Mouse (Mus musculus): ENCODE measurements around the gene Etl4. TPM values are rescaled to one million over a fixed set of nuclear protein-coding genes. Genes with fewer than 3 reads are reported as not detected.

The Etl4 gene
- polyA plus RNA-seq, 1 experiment: 7.4 TPM

- Histone ChIP-seq H3K4me2 (ENCODE audit: low read depth) (no peak overlapping the region), H3K27me3 (ENCODE audit: control insufficient read depth, insufficient read depth, insufficient read length) (no peaks in the 10 kb centered on the region), H3K36me3 (ENCODE audit: control insufficient read depth, insufficient read depth) (no peaks in the 10 kb centered on the region), H3ac (ENCODE audit: control insufficient read depth, insufficient read length) (no peak overlapping the region), H3K79me2 (ENCODE audit: control insufficient read depth, insufficient read depth) (no peaks in the 10 kb centered on the region), H3K4me3 (no peak overlapping the region)
- no peak for TF ChIP-seq MYOG (IDR thresholded peaks at IDR 0.05; ENCODE audit: control insufficient read depth in 1 of 3, insufficient read depth in 1 of 3, insufficient read length in 2 of 3, low read depth in 2 of 3)
- no peak for TF ChIP-seq MAX (IDR thresholded peaks at IDR 0.05; ENCODE audit: low read depth)
- no peak for TF ChIP-seq REST (IDR thresholded peaks at IDR 0.05; ENCODE audit: insufficient read depth, insufficient read length)
- no peak for TF ChIP-seq TCF12 (IDR thresholded peaks at IDR 0.05; ENCODE audit: insufficient read depth, poor library complexity, severe bottlenecking)
- no peak for TF ChIP-seq E2F4 (IDR thresholded peaks at IDR 0.05; ENCODE audit: insufficient read depth)
- TF ChIP-seq USF1 (IDR thresholded peaks at IDR 0.05; ENCODE audit: low read depth): no peak
- no peak for TF ChIP-seq MYOD1 (IDR thresholded peaks at IDR 0.05; ENCODE audit: control insufficient read depth in 1 of 3, insufficient read length in 2 of 3, low read depth in 2 of 3)
- TF ChIP-seq SRF (IDR thresholded peaks at IDR 0.05; ENCODE audit: control insufficient read depth, insufficient read length, low read depth): no peak
- TF ChIP-seq POLR2AphosphoS2 (IDR thresholded peaks at IDR 0.05; ENCODE audit: insufficient read length, low read depth): no peak
- no peak for TF ChIP-seq CEBPB (IDR thresholded peaks at IDR 0.05; ENCODE audit: insufficient read depth, poor library complexity, severe bottlenecking)
- no peak for TF ChIP-seq TCF3 (IDR thresholded peaks at IDR 0.05; ENCODE audit: insufficient read length, low read depth)
- no peak for TF ChIP-seq POLR2A (IDR thresholded peaks at IDR 0.05; ENCODE audit: insufficient read length, low read depth)
Observed at GRCm38 (mm10) chr2:20580331-20580730, 670.8 kb downstream of the Etl4 start.

GRCm38 (mm10) chr2:20583032-20583431, 673.5 kb downstream of the Etl4 start:
- no peaks in the 10 kb centered on the region for H3K36me3 ChIP-seq (ENCODE audit: control insufficient read depth, insufficient read depth)
- H3ac ChIP-seq (ENCODE audit: control insufficient read depth, insufficient read length): no peak overlapping the region
- no peak overlapping the region for H3K4me2 ChIP-seq (ENCODE audit: low read depth)
- TF ChIP-seq POLR2A (IDR thresholded peaks at IDR 0.05; ENCODE audit: insufficient read length, low read depth) (no peak), POLR2AphosphoS2 (IDR thresholded peaks at IDR 0.05; ENCODE audit: insufficient read length, low read depth) (no peak), SRF (IDR thresholded peaks at IDR 0.05; ENCODE audit: control insufficient read depth, insufficient read length, low read depth) (no peak), TCF12 (IDR thresholded peaks at IDR 0.05; ENCODE audit: insufficient read depth, poor library complexity, severe bottlenecking) (no peak), CEBPB (IDR thresholded peaks at IDR 0.05; ENCODE audit: insufficient read depth, poor library complexity, severe bottlenecking) (no peak), TCF3 (IDR thresholded peaks at IDR 0.05; ENCODE audit: insufficient read length, low read depth) (no peak), E2F4 (IDR thresholded peaks at IDR 0.05; ENCODE audit: insufficient read depth) (no peak), MYOG (IDR thresholded peaks at IDR 0.05; ENCODE audit: control insufficient read depth in 1 of 3, insufficient read depth in 1 of 3, insufficient read length in 2 of 3, low read depth in 2 of 3) (no peak), MYOD1 (IDR thresholded peaks at IDR 0.05; ENCODE audit: control insufficient read depth in 1 of 3, insufficient read length in 2 of 3, low read depth in 2 of 3) (no peak), USF1 (IDR thresholded peaks at IDR 0.05; ENCODE audit: low read depth) (no peak), REST (IDR thresholded peaks at IDR 0.05; ENCODE audit: insufficient read depth, insufficient read length) (no peak), MAX (IDR thresholded peaks at IDR 0.05; ENCODE audit: low read depth) (no peak)
- no peaks in the 10 kb centered on the region for H3K79me2 ChIP-seq (ENCODE audit: control insufficient read depth, insufficient read depth)
- H3K4me3 ChIP-seq: no peak overlapping the region
- H3K27me3 ChIP-seq (ENCODE audit: control insufficient read depth, insufficient read depth, insufficient read length): no peaks in the 10 kb centered on the region

- Histone ChIP-seq H3ac (ENCODE audit: control insufficient read depth, insufficient read length) (no peak overlapping the region), H3K36me3 (ENCODE audit: control insufficient read depth, insufficient read depth) (no peaks in the 10 kb centered on the region), H3K27me3 (ENCODE audit: control insufficient read depth, insufficient read depth, insufficient read length) (no peaks in the 10 kb centered on the region), H3K4me3 (no peak overlapping the region), H3K79me2 (ENCODE audit: control insufficient read depth, insufficient read depth) (no peaks in the 10 kb centered on the region), H3K4me2 (ENCODE audit: low read depth) (no peak overlapping the region)
- TF ChIP-seq POLR2A (IDR thresholded peaks at IDR 0.05; ENCODE audit: insufficient read length, low read depth): no peak
- no peak for TF ChIP-seq REST (IDR thresholded peaks at IDR 0.05; ENCODE audit: insufficient read depth, insufficient read length)
- no peak for TF ChIP-seq MYOG (IDR thresholded peaks at IDR 0.05; ENCODE audit: control insufficient read depth in 1 of 3, insufficient read depth in 1 of 3, insufficient read length in 2 of 3, low read depth in 2 of 3)
- no peak for TF ChIP-seq TCF3 (IDR thresholded peaks at IDR 0.05; ENCODE audit: insufficient read length, low read depth)
- no peak for TF ChIP-seq USF1 (IDR thresholded peaks at IDR 0.05; ENCODE audit: low read depth)
- no peak for TF ChIP-seq MAX (IDR thresholded peaks at IDR 0.05; ENCODE audit: low read depth)
- no peak for TF ChIP-seq TCF12 (IDR thresholded peaks at IDR 0.05; ENCODE audit: insufficient read depth, poor library complexity, severe bottlenecking)
- TF ChIP-seq SRF (IDR thresholded peaks at IDR 0.05; ENCODE audit: control insufficient read depth, insufficient read length, low read depth): no peak
- TF ChIP-seq MYOD1 (IDR thresholded peaks at IDR 0.05; ENCODE audit: control insufficient read depth in 1 of 3, insufficient read length in 2 of 3, low read depth in 2 of 3): no peak
- no peak for TF ChIP-seq POLR2AphosphoS2 (IDR thresholded peaks at IDR 0.05; ENCODE audit: insufficient read length, low read depth)
- no peak for TF ChIP-seq CEBPB (IDR thresholded peaks at IDR 0.05; ENCODE audit: insufficient read depth, poor library complexity, severe bottlenecking)
- no peak for TF ChIP-seq E2F4 (IDR thresholded peaks at IDR 0.05; ENCODE audit: insufficient read depth)
Observed at GRCm38 (mm10) chr2:20583562-20584153, 674.1 kb downstream of the Etl4 start.

DNA sequence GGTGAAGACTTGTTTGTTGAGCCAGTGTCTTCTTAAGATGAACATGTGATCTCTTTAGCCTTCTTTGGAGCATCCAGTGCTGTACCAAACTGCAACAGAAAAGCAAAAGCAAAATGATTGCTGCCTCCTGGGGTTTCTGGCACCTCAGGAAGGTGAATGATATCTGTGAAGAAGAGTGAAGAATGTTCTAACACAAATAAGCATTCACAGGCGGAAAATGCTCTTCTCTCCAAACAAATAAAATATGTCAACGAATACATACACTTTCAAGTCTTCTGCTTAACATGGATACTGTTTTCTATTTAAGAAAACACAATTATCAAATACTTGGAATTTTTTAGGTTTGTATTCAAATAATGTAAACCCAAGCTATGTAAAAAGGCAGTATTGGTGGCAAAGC, 678.3 kb downstream of the Etl4 start:
- no peak overlapping the region for H3ac ChIP-seq (ENCODE audit: control insufficient read depth, insufficient read length)
- no peak overlapping the region for H3K4me2 ChIP-seq (ENCODE audit: low read depth)
- H3K79me2 ChIP-seq (ENCODE audit: control insufficient read depth, insufficient read depth): no peaks in the 10 kb centered on the region
- no peaks in the 10 kb centered on the region for H3K36me3 ChIP-seq (ENCODE audit: control insufficient read depth, insufficient read depth)
- no peaks in the 10 kb centered on the region for H3K27me3 ChIP-seq (ENCODE audit: control insufficient read depth, insufficient read depth, insufficient read length)
- H3K4me3 ChIP-seq: no peak overlapping the region
- TF ChIP-seq TCF12 (IDR thresholded peaks at IDR 0.05; ENCODE audit: insufficient read depth, poor library complexity, severe bottlenecking) (no peak), TCF3 (IDR thresholded peaks at IDR 0.05; ENCODE audit: insufficient read length, low read depth) (no peak), E2F4 (IDR thresholded peaks at IDR 0.05; ENCODE audit: insufficient read depth) (no peak), USF1 (IDR thresholded peaks at IDR 0.05; ENCODE audit: low read depth) (no peak), MYOG (IDR thresholded peaks at IDR 0.05; ENCODE audit: control insufficient read depth in 1 of 3, insufficient read depth in 1 of 3, insufficient read length in 2 of 3, low read depth in 2 of 3) (no peak), POLR2AphosphoS2 (IDR thresholded peaks at IDR 0.05; ENCODE audit: insufficient read length, low read depth) (no peak), MYOD1 (IDR thresholded peaks at IDR 0.05; ENCODE audit: control insufficient read depth in 1 of 3, insufficient read length in 2 of 3, low read depth in 2 of 3) (no peak), SRF (IDR thresholded peaks at IDR 0.05; ENCODE audit: control insufficient read depth, insufficient read length, low read depth) (no peak), MAX (IDR thresholded peaks at IDR 0.05; ENCODE audit: low read depth) (no peak), REST (IDR thresholded peaks at IDR 0.05; ENCODE audit: insufficient read depth, insufficient read length) (no peak), CEBPB (IDR thresholded peaks at IDR 0.05; ENCODE audit: insufficient read depth, poor library complexity, severe bottlenecking) (no peak), POLR2A (IDR thresholded peaks at IDR 0.05; ENCODE audit: insufficient read length, low read depth) (no peak)

Data from myocyte (in vitro differentiated cells).